Mouse (Mus musculus): Measurements from ENCODE around the gene Mkrn2. TPM values are rescaled to one million over a fixed set of nuclear protein-coding genes. Genes with fewer than 3 reads are reported as not detected.

The Mkrn2 gene
- total RNA-seq, 2 experiments from 2014 or later = 17.5 to 18.8 TPM

Other genes with a start within 250 kb of the Mkrn2 start
- gene Pparg, start 241.0 kb upstream of the Mkrn2 start, total RNA-seq (2014; fragmentation: Nextera tagmentation) = 0.30 TPM in 1 of 2 replicates, not detected in the other
- 0.98 and 3.4 TPM in 2 replicates for gene Pparg, start 241.0 kb upstream of the Mkrn2 start, total RNA-seq (2017)
- gene Tsen2, start 57.2 kb upstream of the Mkrn2 start, total RNA-seq (2014; fragmentation: Nextera tagmentation) = 9.4 and 16.0 TPM in 2 replicates
- gene Tsen2, start 57.2 kb upstream of the Mkrn2 start, total RNA-seq (2017) = 23.1 and 24.3 TPM in 2 replicates
- not detected in 2 replicates for gene Mkrn2os, start 9.3 kb upstream of the Mkrn2 start, total RNA-seq (2014; fragmentation: Nextera tagmentation)
- not detected in 2 replicates for gene Mkrn2os, start 9.3 kb upstream of the Mkrn2 start, total RNA-seq (2017)
- 116 and 120 TPM in 2 replicates for gene Raf1, start 74.7 kb downstream of the Mkrn2 start, total RNA-seq (2014; fragmentation: Nextera tagmentation)
- gene Raf1, start 74.7 kb downstream of the Mkrn2 start, total RNA-seq (2017) = 60.2 and 65.5 TPM in 2 replicates
- gene Tmem40, start 160.5 kb downstream of the Mkrn2 start, total RNA-seq (2014; fragmentation: Nextera tagmentation) = 11.4 and 12.3 TPM in 2 replicates
- 17.4 and 25.3 TPM in 2 replicates for gene Tmem40, start 160.5 kb downstream of the Mkrn2 start, total RNA-seq (2017)
- 2.2 and 2.9 TPM in 2 replicates for gene Cand2, start 172.6 kb downstream of the Mkrn2 start, total RNA-seq (2014; fragmentation: Nextera tagmentation)
- gene Cand2, start 172.6 kb downstream of the Mkrn2 start, total RNA-seq (2017) = 0.95 and 1.2 TPM in 2 replicates
- 4,964 and 5,314 TPM in 2 replicates for gene Rpl32, start 206.8 kb downstream of the Mkrn2 start, total RNA-seq (2014; fragmentation: Nextera tagmentation)
- gene Rpl32, start 206.8 kb downstream of the Mkrn2 start, total RNA-seq (2017) = 4,316 and 4,490 TPM in 2 replicates
- not detected in 2 replicates for gene Efcab12, start 236.5 kb downstream of the Mkrn2 start, total RNA-seq (2014; fragmentation: Nextera tagmentation)
- gene Efcab12, start 236.5 kb downstream of the Mkrn2 start, total RNA-seq (2017) = 0.21 and 0.26 TPM in 2 replicates

Measured in granulocyte monocyte progenitor cell, adult 5-6 weeks (primary cell).